Mouse (Mus musculus) WW6 (cell line): ENCODE results near the gene Neurl4.
A peak's percentile ranks its signal among the peaks of the same experiment; 100 is the strongest.

Source experiments
- DNase-seq: peaks from one replicate; pipeline ENCODE4 v3.0.0-alpha.2; 2013; ENCODE audit warnings: low read depth, low spot score

The Neurl4 gene

DNA sequence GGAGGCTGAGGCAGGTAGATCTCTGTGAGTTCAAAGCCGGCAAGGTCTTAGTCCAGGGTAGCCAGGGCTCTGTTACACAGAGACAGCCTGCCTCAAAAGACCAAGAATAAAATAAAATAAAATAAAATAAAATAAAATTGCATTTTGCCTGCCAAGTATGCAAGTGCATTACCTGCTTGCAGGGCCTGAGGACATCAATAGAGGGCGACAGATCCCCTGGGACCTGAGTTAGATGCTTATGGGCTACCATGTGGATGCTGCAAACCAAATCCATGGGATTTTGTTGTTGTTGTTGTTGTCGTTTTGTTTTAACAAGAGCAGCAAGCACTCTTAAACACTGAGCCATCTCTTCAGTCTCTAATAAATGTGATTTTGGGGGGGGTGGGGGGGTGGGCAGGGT lies 31.4 kb downstream of the Neurl4 start:
- DNase-seq, result no peak

- no peak for DNase-seq
Measured at GRCm38 (mm10) chr11:69933066-69933465, 32.2 kb downstream of the Neurl4 start.

DNA sequence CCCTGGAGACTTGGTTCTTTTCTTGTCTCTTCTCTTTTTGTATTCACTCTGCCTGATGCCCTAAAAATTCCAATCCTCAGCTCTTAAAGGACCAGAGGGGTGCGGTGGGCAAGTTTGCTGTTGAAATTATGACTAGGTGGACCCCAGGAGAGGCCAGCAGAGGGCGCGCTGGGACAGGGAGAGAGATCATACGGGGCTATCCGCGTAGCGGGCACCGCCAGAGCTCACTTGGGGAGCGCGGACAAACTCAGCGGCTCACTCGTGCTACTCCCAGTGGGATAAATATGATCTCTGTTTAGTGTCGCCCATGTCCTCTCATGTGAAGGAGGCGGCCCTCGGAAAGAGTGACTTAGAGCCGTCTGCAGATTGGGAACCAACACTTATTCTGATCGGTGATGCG lies 33.3 kb downstream of the Neurl4 start:
- peak; percentile 89 for DNase-seq

DNA sequence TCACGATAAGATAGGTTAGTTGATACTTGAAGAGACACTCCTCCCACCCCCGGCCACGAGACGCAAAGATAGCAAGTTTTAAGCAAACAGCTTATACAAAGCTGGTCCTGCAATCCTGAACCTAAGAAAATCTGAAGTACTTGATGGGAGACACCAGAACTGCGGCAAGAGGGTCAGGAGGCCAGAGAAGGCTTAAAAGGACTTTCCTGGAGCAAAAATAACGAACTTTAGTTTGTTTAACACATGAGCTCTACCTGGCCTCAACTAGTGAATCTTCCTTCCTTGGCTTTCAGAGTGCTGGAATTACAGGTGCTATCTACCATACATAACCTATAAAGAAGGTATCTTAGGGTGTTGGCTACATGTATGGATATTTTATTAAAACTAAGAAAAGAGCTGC lies 33.8 kb downstream of the Neurl4 start:
- no peak for DNase-seq

- DNase-seq, result peak; percentile 94
Measured at GRCm38 (mm10) chr11:69935137-69935879, 34.4 kb downstream of the Neurl4 start, which contains the start of gene Ybx2. Gene Ybx2 (plus strand): TSS chr11:69935796.

DNA sequence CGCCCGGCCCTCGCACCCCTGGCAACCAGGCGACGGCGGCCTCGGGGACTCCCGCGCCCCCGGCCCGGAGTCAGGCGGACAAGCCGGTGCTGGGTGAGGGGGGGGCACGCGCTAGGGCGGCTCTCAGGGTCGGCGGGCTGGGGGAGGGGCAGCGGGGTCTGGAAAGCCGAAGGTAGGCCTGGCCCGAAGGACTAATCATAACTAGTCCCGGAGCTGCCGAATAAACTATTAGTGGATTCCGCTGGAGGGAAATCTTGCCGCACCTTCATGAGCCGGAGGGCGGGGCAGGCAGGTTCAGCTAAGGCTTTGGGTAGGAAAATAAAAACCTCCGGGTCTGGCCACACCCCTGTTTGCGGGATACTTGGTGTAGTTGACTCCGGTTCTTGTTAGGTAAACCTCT lies 35.3 kb downstream of the Neurl4 start:
- DNase-seq, result no peak

- DNase-seq, result no peak
Measured at GRCm38 (mm10) chr11:69936714-69937347, 36.0 kb downstream of the Neurl4 start.

GRCm38 (mm10) chr11:69937385-69937784 lies 36.5 kb downstream of the Neurl4 start:
- DNase-seq, result no peak

DNA sequence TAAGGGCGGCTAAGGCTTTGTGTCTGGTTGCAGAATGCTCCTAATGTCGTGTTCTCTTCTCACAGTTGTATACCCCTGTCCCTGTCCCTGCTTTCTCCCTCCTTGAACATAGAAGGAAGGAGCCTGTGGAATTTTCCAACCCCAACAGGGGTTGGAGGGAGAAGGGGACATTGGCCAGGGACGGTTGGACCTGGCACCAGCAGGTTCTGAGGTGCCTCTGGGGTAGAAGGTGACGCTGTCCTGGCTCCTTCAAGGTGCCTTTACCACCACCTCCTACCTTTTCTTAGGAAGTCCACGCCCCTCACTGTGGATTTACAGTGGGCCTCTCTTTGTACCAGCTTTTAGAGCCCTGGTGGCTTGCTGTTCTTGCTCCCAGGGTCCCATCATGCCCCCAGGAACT lies 37.0 kb downstream of the Neurl4 start:
- DNase-seq, result no peak

- DNase-seq, result no peak
Measured at GRCm38 (mm10) chr11:69938401-69938979, 37.6 kb downstream of the Neurl4 start.

DNA sequence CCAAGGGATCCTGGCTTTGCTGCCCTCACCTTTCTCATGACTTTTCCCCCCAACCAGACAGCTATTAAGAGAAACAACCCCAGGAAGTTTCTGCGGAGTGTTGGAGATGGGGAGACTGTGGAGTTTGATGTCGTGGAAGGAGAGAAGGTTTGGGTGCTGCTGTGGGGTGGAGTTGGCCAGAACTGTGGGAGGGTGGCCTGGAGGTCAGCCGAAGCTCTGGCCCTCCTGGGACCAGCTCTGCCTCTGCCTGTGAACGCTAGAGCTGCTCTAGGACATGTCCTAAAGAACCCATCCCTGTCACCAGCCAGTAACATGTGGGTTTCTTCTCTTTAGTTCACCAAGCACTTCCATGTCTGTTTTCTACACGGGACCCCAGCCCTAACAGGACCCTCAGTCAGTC lies 38.3 kb downstream of the Neurl4 start:
- DNase-seq, result no peak

- DNase-seq, result no peak
Measured at GRCm38 (mm10) chr11:69939731-69940130, 38.9 kb downstream of the Neurl4 start.

DNA sequence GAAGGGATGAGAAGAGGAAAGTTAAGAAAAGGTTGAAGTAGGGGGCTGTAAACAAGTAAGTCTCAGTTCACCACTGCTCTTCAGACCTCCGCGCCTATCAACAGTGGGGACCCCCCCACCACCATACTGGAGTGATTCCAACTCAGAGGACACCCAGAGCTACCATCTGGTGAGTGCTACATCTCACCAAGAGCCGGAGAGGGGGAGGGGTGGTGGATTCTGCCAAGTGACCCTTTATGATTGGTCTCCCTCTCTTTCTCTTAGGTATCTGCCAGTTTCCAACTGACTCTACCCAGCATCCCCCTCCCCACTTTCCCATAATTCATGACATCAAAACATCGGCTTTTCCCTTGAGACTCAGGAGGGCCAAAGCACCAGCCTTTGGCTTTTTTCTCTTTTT lies 40.1 kb downstream of the Neurl4 start:
- DNase-seq, result no peak

- no peak for DNase-seq
Measured at GRCm38 (mm10) chr11:69945216-69945615, 44.3 kb downstream of the Neurl4 start.

DNA sequence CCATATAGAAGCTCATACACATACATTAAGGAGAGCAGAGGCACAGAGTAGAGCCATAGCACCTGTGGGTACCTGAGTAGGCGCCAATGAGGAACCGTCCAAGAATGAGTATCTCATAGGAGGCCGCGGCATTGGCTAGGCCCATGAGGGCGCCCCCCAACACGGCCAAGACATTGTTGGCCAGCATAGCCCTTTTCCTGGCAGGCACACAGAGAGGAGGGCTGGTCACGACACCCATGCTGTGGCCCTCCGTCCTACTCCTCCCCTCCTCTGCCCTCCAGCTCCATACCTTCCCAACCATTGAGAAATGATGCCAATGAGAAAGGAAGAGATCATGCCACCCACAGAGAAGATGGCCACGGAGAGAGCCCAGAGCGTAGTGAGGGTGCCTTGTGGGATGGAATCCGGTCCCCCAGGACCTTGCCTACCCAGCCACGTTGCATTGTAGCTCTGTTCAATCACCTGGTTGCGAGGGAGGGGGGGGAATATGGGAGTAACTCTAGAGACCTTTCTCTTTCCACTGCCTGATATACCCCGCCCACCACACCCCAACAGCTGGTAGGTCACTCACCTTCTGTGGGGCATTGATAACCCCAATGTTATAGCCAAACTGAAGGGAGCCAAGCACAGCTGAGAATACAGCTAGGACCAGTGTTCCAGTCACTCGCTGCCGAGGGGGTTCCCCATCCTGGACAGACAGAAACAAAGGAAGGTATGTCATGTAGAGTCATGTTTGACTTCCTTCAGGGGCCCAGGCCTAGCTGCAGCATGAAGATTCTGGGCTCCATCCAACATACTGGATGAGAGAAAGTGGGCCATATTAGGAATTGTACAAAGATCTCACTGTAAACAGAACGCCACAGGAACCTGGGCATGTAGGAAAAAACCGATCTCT lies 45.4 kb downstream of the Neurl4 start:
- DNase-seq, result no peak

- DNase-seq, result no peak
Measured at GRCm38 (mm10) chr11:69947337-69948065, 46.6 kb downstream of the Neurl4 start.

DNA sequence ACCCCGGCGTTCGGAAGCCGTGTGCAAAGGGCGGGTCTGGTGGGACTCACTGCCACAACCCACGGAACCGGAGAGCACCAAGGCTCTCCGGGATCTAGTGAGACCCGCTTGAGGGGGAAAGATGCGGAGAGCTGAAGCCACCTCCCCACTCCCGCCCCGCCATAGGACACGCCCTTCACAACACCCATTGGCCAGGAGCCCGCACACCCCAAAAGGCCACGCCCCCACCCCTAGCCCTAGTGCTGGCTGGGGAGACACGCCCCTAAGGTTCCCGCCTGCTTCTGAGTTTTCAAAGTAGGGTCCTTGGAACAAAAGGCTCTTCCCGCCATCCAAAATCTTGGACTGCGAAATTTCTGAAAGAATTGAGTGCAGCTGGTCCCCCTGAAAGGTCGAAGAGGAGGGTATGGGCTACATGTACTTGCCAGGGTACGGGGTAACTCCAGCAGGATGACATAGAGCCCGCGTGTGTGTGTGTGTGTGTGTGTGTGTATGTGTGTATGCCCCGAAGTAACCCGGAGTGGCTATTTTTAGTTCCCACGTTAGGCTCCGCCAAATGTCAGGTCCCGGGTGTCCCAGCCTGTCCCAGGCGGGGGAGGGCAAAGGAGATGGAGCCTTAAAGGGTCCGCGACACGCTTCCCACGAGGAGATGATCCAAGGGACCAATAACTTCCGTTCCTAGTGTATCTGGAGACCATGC lies 47.3 kb downstream of the Neurl4 start, which contains the start of gene Slc2a4:
Gene Slc2a4, minus strand, starts transcription at position 123 of the 697 bp plus-strand sequence.
- peak; percentile 91 for DNase-seq

GRCm38 (mm10) chr11:69948763-69949150 lies 47.9 kb downstream of the Neurl4 start:
- DNase-seq, result peak; percentile 84

GRCm38 (mm10) chr11:69950807-69951459 lies 50.1 kb downstream of the Neurl4 start:
- DNase-seq, result no peak

DNA sequence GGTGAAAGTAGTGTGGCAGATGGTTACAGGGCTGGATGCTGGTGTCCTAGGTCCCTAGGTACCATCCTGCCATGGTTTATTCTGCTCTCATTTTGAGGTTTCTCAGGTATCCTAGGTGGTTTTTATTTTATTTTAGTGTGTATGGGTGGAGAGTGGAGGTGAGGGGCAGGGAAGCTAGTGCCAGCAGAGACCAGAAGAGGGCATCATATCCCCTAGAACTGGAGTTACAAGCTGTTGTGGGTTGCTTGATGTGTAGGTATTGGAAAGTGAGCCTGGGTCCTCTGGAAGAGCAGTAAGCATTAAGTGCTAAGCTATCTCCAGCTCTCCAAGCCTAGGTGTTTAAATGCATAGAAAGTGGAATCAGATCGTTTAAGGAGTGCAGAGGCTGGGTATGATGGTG lies 51.4 kb downstream of the Neurl4 start:
- no peak for DNase-seq
